Mouse (Mus musculus): ENCODE measurements around the gene 4930469K13Rik. TPM values are rescaled to one million over a fixed set of nuclear protein-coding genes. Genes with fewer than 3 reads are reported as not detected.

Gene 4930469K13Rik
- total and polyA plus RNA-seq, 2 experiments from 2014 or later, result 0.78 to 3.6 TPM

DNA sequence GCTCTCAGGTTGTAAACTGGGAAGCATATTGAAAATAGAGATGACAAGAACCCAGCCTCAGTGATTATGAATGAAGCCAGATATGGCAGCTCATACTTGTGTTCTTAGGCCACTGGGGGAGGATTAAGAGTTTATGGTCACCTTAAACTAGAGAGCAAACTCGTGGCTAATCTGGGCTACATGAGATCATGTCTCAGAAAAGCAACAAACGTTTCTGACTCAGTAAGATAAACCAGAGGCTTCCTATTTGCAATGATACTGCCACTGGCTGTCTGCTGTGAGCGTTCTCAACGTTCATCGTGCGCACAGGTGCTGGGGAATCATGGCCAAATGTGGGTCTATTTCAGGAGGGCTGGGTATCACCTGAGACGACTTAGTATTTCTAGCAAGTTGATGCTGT lies 14.6 kb downstream of the 4930469K13Rik start:
- Histone ChIP-seq H3K4me2 (ENCODE audit: low read depth, low read length) (no peak overlapping the region), H3K4me1 (ENCODE audit: insufficient read depth, low read length) (peaks cover 6% of the 10 kb centered on the region), H3K36me3 (ENCODE audit: insufficient read depth, low read length) (no peaks in the 10 kb centered on the region), H3K4me3 (ENCODE audit: low read length) (no peak overlapping the region), H3K27me3 (ENCODE audit: insufficient read depth, low read length) (no peaks in the 10 kb centered on the region), H3K9me3 (ENCODE audit: low read length) (no peaks in the 10 kb centered on the region), H3K27ac (no peak overlapping the region), H3K9ac (replicated peaks; ENCODE audit: low read length) (no peak overlapping the region)
- no peak for DNase-seq (ENCODE audit: low spot score)
- no peak for ATAC-seq
- TF ChIP-seq CTCF (IDR thresholded peaks at IDR 0.05; ENCODE audit: low read depth), result no peak
- 82% methylated on average over 7 of the region's 7 CpGs for WGBS

GRCm38 (mm10) chr11:34079542-34080464 lies 18.6 kb downstream of the 4930469K13Rik start:
- peak; percentile 74 for DNase-seq (ENCODE audit: low spot score)

DNA sequence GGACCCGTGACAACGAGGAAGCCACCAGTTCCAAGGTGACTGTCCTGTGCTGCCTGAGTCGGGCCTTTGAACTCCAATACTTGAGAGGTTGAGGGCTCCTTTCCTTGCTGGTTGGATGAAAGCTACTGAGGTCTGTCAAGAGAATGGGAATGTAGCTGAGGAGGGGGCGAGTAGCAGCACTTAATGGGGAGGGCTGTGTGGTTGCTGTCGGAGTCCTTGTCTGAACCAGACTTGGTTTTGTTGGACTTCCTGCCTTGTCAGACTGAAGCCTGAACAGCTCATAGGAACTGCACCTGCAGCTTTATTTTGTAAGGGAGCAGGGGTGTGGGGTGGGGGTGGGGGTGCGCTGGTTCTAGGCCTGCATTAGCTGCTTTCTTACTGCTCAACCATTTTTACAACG lies 19.8 kb downstream of the 4930469K13Rik start:
- no peaks in the 10 kb centered on the region for H3K27me3 ChIP-seq (ENCODE audit: insufficient read depth, low read length)
- H3K4me3 ChIP-seq (ENCODE audit: low read length), result no peak overlapping the region
- no peak overlapping the region for H3K4me2 ChIP-seq (ENCODE audit: low read depth, low read length)
- no peak for ATAC-seq
- H3K9ac ChIP-seq (replicated peaks; ENCODE audit: low read length), result no peak overlapping the region
- DNase-seq (ENCODE audit: low spot score), result no peak
- peaks cover 6% of the 10 kb centered on the region for H3K4me1 ChIP-seq (ENCODE audit: insufficient read depth, low read length)
- H3K36me3 ChIP-seq (ENCODE audit: insufficient read depth, low read length), result no peaks in the 10 kb centered on the region
- 95% methylated on average over 7 of the region's 7 CpGs for WGBS
- H3K27ac ChIP-seq, result no peak overlapping the region
- no peaks in the 10 kb centered on the region for H3K9me3 ChIP-seq (ENCODE audit: low read length)
- no peak for TF ChIP-seq CTCF (IDR thresholded peaks at IDR 0.05; ENCODE audit: low read depth)

More at GRCm38 (mm10) chr11:34079542-34080464, 18.6 kb downstream of the 4930469K13Rik start:
- Histone ChIP-seq H3K9me3 (ENCODE audit: low read length) (no peaks in the 10 kb centered on the region), H3K27ac (peak overlapping the region; percentile 15; the same call in 1 of the 2 replicates), H3K4me1 (ENCODE audit: insufficient read depth, low read length) (peaks cover 6% of the 10 kb centered on the region), H3K4me2 (ENCODE audit: low read depth, low read length) (no peak overlapping the region), H3K36me3 (ENCODE audit: insufficient read depth, low read length) (no peaks in the 10 kb centered on the region), H3K9ac (replicated peaks; ENCODE audit: low read length) (no peak overlapping the region), H3K4me3 (ENCODE audit: low read length) (no peak overlapping the region), H3K27me3 (ENCODE audit: insufficient read depth, low read length) (no peaks in the 10 kb centered on the region)
- 39% methylated on average over 6 of the region's 6 CpGs for WGBS
- peak; percentile 63; the same call in 1 of the 2 replicates for ATAC-seq
- no peak for TF ChIP-seq CTCF (IDR thresholded peaks at IDR 0.05; ENCODE audit: low read depth)

GRCm38 (mm10) chr11:34077870-34078269 lies 20.5 kb downstream of the 4930469K13Rik start:
- no peak for TF ChIP-seq CTCF (IDR thresholded peaks at IDR 0.05; ENCODE audit: low read depth)
- no peak for DNase-seq (ENCODE audit: low spot score)
- WGBS, result 72% methylated on average over 2 of the region's 2 CpGs

DNA sequence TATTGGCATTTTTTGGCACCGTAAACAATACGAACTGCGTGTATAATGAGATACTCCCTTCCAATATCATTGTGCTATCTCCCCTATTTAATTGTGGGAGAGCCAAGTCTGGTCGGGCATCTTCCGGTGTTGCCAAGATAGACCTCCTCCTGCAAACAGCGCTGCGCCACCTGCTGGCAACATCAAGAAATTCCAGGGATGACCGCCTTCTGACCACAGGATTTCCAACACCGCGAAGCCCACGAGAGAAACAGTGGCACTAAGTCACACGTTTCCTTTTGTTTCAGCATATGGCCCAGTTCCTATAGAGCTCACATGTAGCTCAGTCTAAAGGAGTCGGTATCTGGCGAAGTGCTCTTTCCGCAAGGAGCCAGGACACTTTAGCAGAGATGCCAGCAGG lies 24.6 kb downstream of the 4930469K13Rik start:
- DNase-seq (ENCODE audit: low spot score) (peak; percentile 84), ATAC-seq (peak; percentile 83)
- 16% methylated on average over 15 of the region's 15 CpGs for WGBS
- no peaks in the 10 kb centered on the region for H3K4me1 ChIP-seq (ENCODE audit: insufficient read depth, low read length)
- peak; percentile 94 for TF ChIP-seq CTCF (IDR thresholded peaks at IDR 0.05; ENCODE audit: low read depth)
- no peak overlapping the region for H3K4me3 ChIP-seq (ENCODE audit: low read length)
- no peaks in the 10 kb centered on the region for H3K27me3 ChIP-seq (ENCODE audit: insufficient read depth, low read length)
- H3K36me3 ChIP-seq (ENCODE audit: insufficient read depth, low read length), result no peaks in the 10 kb centered on the region
- no peak overlapping the region for H3K27ac ChIP-seq
- no peaks in the 10 kb centered on the region for H3K9me3 ChIP-seq (ENCODE audit: low read length)
- H3K4me2 ChIP-seq (ENCODE audit: low read depth, low read length), result peak overlapping the region; percentile 1; the same call in 1 of the 2 replicates
- no peak overlapping the region for H3K9ac ChIP-seq (replicated peaks; ENCODE audit: low read length)

More at GRCm38 (mm10) chr11:34077870-34078269, 20.5 kb downstream of the 4930469K13Rik start:
- no peaks in the 10 kb centered on the region for H3K9me3 ChIP-seq (ENCODE audit: low read length)
- no peak overlapping the region for H3K27ac ChIP-seq
- H3K4me1 ChIP-seq (ENCODE audit: insufficient read depth, low read length), result peaks cover 6% of the 10 kb centered on the region
- no peaks in the 10 kb centered on the region for H3K27me3 ChIP-seq (ENCODE audit: insufficient read depth, low read length)
- H3K4me2 ChIP-seq (ENCODE audit: low read depth, low read length), result no peak overlapping the region
- no peak for ATAC-seq
- no peaks in the 10 kb centered on the region for H3K36me3 ChIP-seq (ENCODE audit: insufficient read depth, low read length)
- H3K9ac ChIP-seq (replicated peaks; ENCODE audit: low read length), result no peak overlapping the region
- no peak overlapping the region for H3K4me3 ChIP-seq (ENCODE audit: low read length)

- WGBS, result 71% methylated on average over 4 of the region's 4 CpGs
- DNase-seq (ENCODE audit: low spot score) (no peak), ATAC-seq (no peak)
- no peak for TF ChIP-seq CTCF (IDR thresholded peaks at IDR 0.05; ENCODE audit: low read depth)
- no peak overlapping the region for H3K4me3 ChIP-seq (ENCODE audit: low read length)
- H3K27me3 ChIP-seq (ENCODE audit: insufficient read depth, low read length), result no peaks in the 10 kb centered on the region
- no peak overlapping the region for H3K9ac ChIP-seq (replicated peaks; ENCODE audit: low read length)
- H3K36me3 ChIP-seq (ENCODE audit: insufficient read depth, low read length), result no peaks in the 10 kb centered on the region
- H3K4me1 ChIP-seq (ENCODE audit: insufficient read depth, low read length), result no peaks in the 10 kb centered on the region
- H3K9me3 ChIP-seq (ENCODE audit: low read length), result no peaks in the 10 kb centered on the region
- H3K4me2 ChIP-seq (ENCODE audit: low read depth, low read length), result no peak overlapping the region
- H3K27ac ChIP-seq, result no peak overlapping the region
These were observed 26.0 kb downstream of the 4930469K13Rik start for GRCm38 (mm10) chr11:34072309-34072708.

- Histone ChIP-seq H3K9ac (replicated peaks; ENCODE audit: low read length) (no peak overlapping the region), H3K4me1 (ENCODE audit: insufficient read depth, low read length) (no peaks in the 10 kb centered on the region), H3K4me2 (ENCODE audit: low read depth, low read length) (no peak overlapping the region), H3K9me3 (ENCODE audit: low read length) (no peaks in the 10 kb centered on the region), H3K27me3 (ENCODE audit: insufficient read depth, low read length) (no peaks in the 10 kb centered on the region), H3K27ac (no peak overlapping the region), H3K4me3 (ENCODE audit: low read length) (no peak overlapping the region), H3K36me3 (ENCODE audit: insufficient read depth, low read length) (no peaks in the 10 kb centered on the region)
- TF ChIP-seq CTCF (IDR thresholded peaks at IDR 0.05; ENCODE audit: low read depth), result no peak
- no peak for DNase-seq (ENCODE audit: low spot score)
- ATAC-seq, result no peak
These were observed 27.8 kb downstream of the 4930469K13Rik start for GRCm38 (mm10) chr11:34070596-34070995.
